Comparison of ENCODE assay signal across 9 mouse cellular contexts in the genomic region with DNA sequence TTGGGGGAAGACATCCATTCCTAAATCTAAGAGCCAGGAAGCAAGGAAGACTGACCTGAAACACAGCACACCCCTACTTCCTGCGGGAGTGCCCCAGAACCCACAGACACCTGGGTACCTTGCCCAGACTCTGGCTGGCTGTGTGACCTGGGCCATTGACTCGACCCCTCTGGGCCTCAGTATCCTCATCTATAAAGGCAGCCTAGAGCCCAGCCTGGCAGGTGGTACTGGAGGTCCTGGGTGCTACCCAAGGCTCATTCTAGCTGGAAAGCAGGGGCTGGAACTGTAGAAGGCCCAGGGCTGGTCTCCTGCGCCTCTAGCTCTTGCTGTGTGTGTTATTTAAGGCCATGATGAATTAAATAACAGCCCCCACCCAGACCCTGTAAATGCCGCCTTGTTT. TPM values are rescaled to one million over a fixed set of nuclear protein-coding genes. Genes with fewer than 3 reads are reported as not detected.
A peak's percentile ranks its signal among the peaks of the same experiment; 100 is the strongest.
DNase-seq lines count a peak whose midpoint lies in the region; ATAC-seq and TF ChIP-seq lines count a peak whose summit lies in the region.
"Had no signal": no experiment of that assay in that cellular context is flagged by ENCODE, and none has a peak within 500 bp of the region (broad histone marks: within the 10 kb centered on the region; RNA-seq: fewer than 3 reads in every experiment).

No protein-coding gene starts in this region.

- peak overlapping the region; percentile 91 for H3K4me2 ChIP-seq in heart, postnatal 0 days (ENCODE audit: low read depth, low read length)
- H3K4me2 ChIP-seq in embryonic facial prominence, embryonic 15.5 days (replicated peaks) = peak overlapping the region; percentile 87
- H3K4me2 ChIP-seq in hindbrain, embryonic 13.5 days = peak overlapping the region; percentile 90
- peak overlapping the region; percentile 94 for H3K4me2 ChIP-seq in midbrain, embryonic 16.5 days (ENCODE audit: low read length)

- H3K9ac ChIP-seq in heart, postnatal 0 days (replicated peaks; ENCODE audit: low read depth, low read length) = 0 out of 2 replicates have a peak overlapping the region, but pooled peaks have one; percentile 78
- H3K9ac ChIP-seq in embryonic facial prominence, embryonic 15.5 days = no peak overlapping the region
- peak overlapping the region; percentile 95 for H3K9ac ChIP-seq in hindbrain, embryonic 13.5 days
- H3K9ac ChIP-seq in midbrain, embryonic 16.5 days (ENCODE audit: low read depth, low read length) = peak overlapping the region; percentile 92

- no peak for TF ChIP-seq CTCF in heart, postnatal 0 days (IDR thresholded peaks at IDR 0.05; ENCODE audit: low read depth)

- peak overlapping the region; percentile 72; the same call in 1 of the 2 replicates for H3K4me3 ChIP-seq in heart, postnatal 0 days (ENCODE audit: low read depth, low read length)
- H3K4me3 ChIP-seq in embryonic facial prominence, embryonic 15.5 days (replicated peaks) = peak overlapping the region; percentile 79
- H3K4me3 ChIP-seq in hindbrain, embryonic 13.5 days = peak overlapping the region; percentile 93
- peak overlapping the region; percentile 88 for H3K4me3 ChIP-seq in midbrain, embryonic 16.5 days (ENCODE audit: low read depth, low read length)

- no peak for DNase-seq in heart, postnatal 0 days (ENCODE audit: low spot score)
- no peak for DNase-seq in heart, postnatal 36 days
- DNase-seq in gastrocnemius, postnatal 14 days = no peak
- DNase-seq in yolk sac, embryonic 10.5 days (ENCODE audit: low spot score) = no peak
- DNase-seq in layer of hippocampus, adult 8-10 months (ENCODE audit: low spot score in 2 of 2) = no peak
- DNase-seq: liver, embryonic 13.5 days had no signal

- peaks cover 34% of the 10 kb centered on the region for H3K4me1 ChIP-seq in heart, postnatal 0 days (ENCODE audit: control insufficient read depth, insufficient read depth)
- peaks cover 35% of the 10 kb centered on the region for H3K4me1 ChIP-seq in embryonic facial prominence, embryonic 15.5 days
- H3K4me1 ChIP-seq in hindbrain, embryonic 13.5 days (replicated peaks) = peaks cover 43% of the 10 kb centered on the region
- peaks cover 32% of the 10 kb centered on the region for H3K4me1 ChIP-seq in midbrain, embryonic 16.5 days (ENCODE audit: control insufficient read depth, insufficient read depth, low read length)

- intact Hi-C loops in heart, postnatal 36 days (cut with DNase I) = no loop called here
- intact Hi-C loops in gastrocnemius, postnatal 14 days (cut with DNase I; ENCODE audit: low total_unique reads) = no loop called here

- H3K36me3 ChIP-seq in heart, postnatal 0 days (replicated peaks; ENCODE audit: control insufficient read depth, insufficient read depth, low read length) = no peaks in the 10 kb centered on the region
- H3K36me3 ChIP-seq in embryonic facial prominence, embryonic 15.5 days = no peaks in the 10 kb centered on the region
- no peaks in the 10 kb centered on the region for H3K36me3 ChIP-seq in hindbrain, embryonic 13.5 days
- no peaks in the 10 kb centered on the region for H3K36me3 ChIP-seq in midbrain, embryonic 16.5 days (ENCODE audit: control insufficient read depth, insufficient read depth, low read length)
- H3K36me3 ChIP-seq: liver, embryonic 13.5 days had no signal

- H3K27ac ChIP-seq in heart, postnatal 0 days (ENCODE audit: low read depth) = no peak overlapping the region
- 0 out of 2 replicates have a peak overlapping the region, but pooled peaks have one; percentile 92 for H3K27ac ChIP-seq in embryonic facial prominence, embryonic 15.5 days (replicated peaks)
- peak overlapping the region; percentile 99 for H3K27ac ChIP-seq in hindbrain, embryonic 13.5 days
- H3K27ac ChIP-seq in midbrain, embryonic 16.5 days (ENCODE audit: low read length) = peak overlapping the region; percentile 100
- H3K27ac ChIP-seq: liver, embryonic 13.5 days had no signal

- no peaks in the 10 kb centered on the region for H3K27me3 ChIP-seq in heart, postnatal 0 days (ENCODE audit: control insufficient read depth, insufficient read depth, low read length)
- no peaks in the 10 kb centered on the region for H3K27me3 ChIP-seq in embryonic facial prominence, embryonic 15.5 days
- H3K27me3 ChIP-seq in hindbrain, embryonic 13.5 days = no peaks in the 10 kb centered on the region
- H3K27me3 ChIP-seq in midbrain, embryonic 16.5 days (ENCODE audit: control insufficient read depth, insufficient read depth, low read depth, low read length) = no peaks in the 10 kb centered on the region

- no peak for TF ChIP-seq EP300 in heart, postnatal 0 days (IDR thresholded peaks at IDR 0.05; ENCODE audit: low read depth)

- WGBS in heart, postnatal 0 days = 80% methylated on average over 4 of the region's 4 CpGs
- 82% methylated on average over 4 of the region's 4 CpGs for WGBS in embryonic facial prominence, embryonic 15.5 days
- WGBS in hindbrain, embryonic 13.5 days = 72% methylated on average over 4 of the region's 4 CpGs
- WGBS in midbrain, embryonic 16.5 days = 82% methylated on average over 4 of the region's 4 CpGs

- ATAC-seq in heart, postnatal 0 days (ENCODE audit: insufficient read depth, low read depth) = no peak
- no peak for ATAC-seq in embryonic facial prominence, embryonic 15.5 days (ENCODE audit: insufficient number of reproducible peaks, low FRiP score, low TSS enrichment, low read depth)
- ATAC-seq in hindbrain, embryonic 13.5 days (ENCODE audit: low FRiP score) = no peak
- no peak for ATAC-seq in midbrain, embryonic 16.5 days

- no peaks in the 10 kb centered on the region for H3K9me3 ChIP-seq in heart, postnatal 0 days (replicated peaks; ENCODE audit: control insufficient read depth, low read length)
- no peaks in the 10 kb centered on the region for H3K9me3 ChIP-seq in embryonic facial prominence, embryonic 15.5 days (replicated peaks)
- no peaks in the 10 kb centered on the region for H3K9me3 ChIP-seq in hindbrain, embryonic 13.5 days
- no peaks in the 10 kb centered on the region for H3K9me3 ChIP-seq in midbrain, embryonic 16.5 days (replicated peaks; ENCODE audit: control insufficient read depth, low read length, poor library complexity, severe bottlenecking)
- H3K9me3 ChIP-seq: liver, embryonic 13.5 days had no signal

RNA-seq across cellular contexts. Expression of gene Zcchc14, which starts 1.4 kb away (rescaled TPM):
- total RNA-seq in heart, postnatal 0 days (2014; rRNA removed; ENCODE audit: low replicate concordance) = 18.1 and 20.4 TPM in 2 replicates
- 4.8 and 5.6 TPM in 2 replicates for polyA plus RNA-seq in heart, postnatal 0 days (2015; fragmentation: Nextera tagmentation; extraction: Ambion mirVana)
- 10 to 100 TPM; 25.3 to 33.1 TPM for total RNA-seq in heart, postnatal 36 days (2021)
- polyA plus RNA-seq in embryonic facial prominence, embryonic 15.5 days (2015; fragmentation: Nextera tagmentation; extraction: Ambion mirVana) = 15.0 and 16.2 TPM in 2 replicates
- 27.5 and 28.3 TPM in 2 replicates for polyA plus RNA-seq in hindbrain, embryonic 13.5 days (2015; fragmentation: Nextera tagmentation; extraction: Ambion mirVana)
- polyA plus RNA-seq in midbrain, embryonic 16.5 days (2015; fragmentation: Nextera tagmentation; extraction: Ambion mirVana) = 23.9 and 28.2 TPM in 2 replicates
- 10 to 100 TPM; 19.8 to 20.4 TPM for total RNA-seq in gastrocnemius, postnatal 14 days (2021)
- 10 to 100 TPM; 77.4 to 92.9 (median 84.7) TPM for total RNA-seq in layer of hippocampus, adult 8-10 months (2022)
